Mouse (Mus musculus) megakaryocyte, embryonic 14.5 days (primary cell): Measurements from ENCODE around the gene Tmem151b. TPM values are rescaled to one million over a fixed set of nuclear protein-coding genes. Genes with fewer than 3 reads are reported as not detected.

Source experiments
- H3K27me3 ChIP-seq: replicated peaks from 2 replicates; pipeline ENCODE3; 2012; ENCODE audit warnings: inconsistent platforms
- H3K36me3 ChIP-seq: replicated peaks from 2 replicates; pipeline ENCODE3; 2012; ENCODE audit warnings: low read length, inconsistent platforms, mixed read lengths
- H3K4me1 ChIP-seq: 2 replicates; pipeline ENCODE4 v1.6.1; 2012; ENCODE audit warnings: inconsistent platforms
- H3K4me3 ChIP-seq: replicated peaks from 2 replicates; pipeline ENCODE3; 2012; ENCODE audit warnings: moderate library complexity, mild to moderate bottlenecking, inconsistent platforms
- H3K9me3 ChIP-seq: 2 replicates; pipeline ENCODE4 v1.6.1; 2012; ENCODE audit warnings: inconsistent platforms
- FLI1 ChIP-seq: IDR thresholded peaks from 2 replicates; pipeline ENCODE4 v1.6.1; 2012; ENCODE audit warnings: low read length, inconsistent platforms, mixed read lengths
- GATA1 ChIP-seq: IDR thresholded peaks from 3 replicates; pipeline ENCODE4 v1.6.1; 2012; ENCODE audit warnings: mixed read lengths, low read length, inconsistent platforms, borderline replicate concordance
- polyA plus RNA-seq: library from polyadenylated mRNA; stranded (reverse); fragments of >175 nt; gene quantifications from 2 replicates; pipeline ENCODE4 v1.2.3, GENCODE M21; 2012; ENCODE audit warnings: low replicate concordance; ENCODE audit not compliant: insufficient read depth

Tmem151b gene
- polyA plus RNA-seq, 1 experiment, result 0.93 TPM

GRCm38 (mm10) chr17:45565103-45565502 lies 15.6 kb upstream of the Tmem151b start:
- H3K4me3 ChIP-seq, result peak overlapping the region; percentile 99
- peaks cover 60% of the 10 kb centered on the region for H3K4me1 ChIP-seq
- H3K36me3 ChIP-seq, result peaks cover 78% of the 10 kb centered on the region
- H3K9me3 ChIP-seq, result no peaks in the 10 kb centered on the region
- no peak for TF ChIP-seq GATA1
- no peak for TF ChIP-seq FLI1
- peaks cover 5% of the 10 kb centered on the region for H3K27me3 ChIP-seq

GRCm38 (mm10) chr17:45564531-45565084 lies 15.1 kb upstream of the Tmem151b start:
- Histone ChIP-seq H3K9me3 (no peaks in the 10 kb centered on the region), H3K36me3 (peaks cover 78% of the 10 kb centered on the region), H3K27me3 (peaks cover 7% of the 10 kb centered on the region), H3K4me1 (peaks cover 57% of the 10 kb centered on the region), H3K4me3 (peak overlapping the region; percentile 99)
- TF ChIP-seq FLI1, result no peak
- TF ChIP-seq GATA1, result no peak

DNA sequence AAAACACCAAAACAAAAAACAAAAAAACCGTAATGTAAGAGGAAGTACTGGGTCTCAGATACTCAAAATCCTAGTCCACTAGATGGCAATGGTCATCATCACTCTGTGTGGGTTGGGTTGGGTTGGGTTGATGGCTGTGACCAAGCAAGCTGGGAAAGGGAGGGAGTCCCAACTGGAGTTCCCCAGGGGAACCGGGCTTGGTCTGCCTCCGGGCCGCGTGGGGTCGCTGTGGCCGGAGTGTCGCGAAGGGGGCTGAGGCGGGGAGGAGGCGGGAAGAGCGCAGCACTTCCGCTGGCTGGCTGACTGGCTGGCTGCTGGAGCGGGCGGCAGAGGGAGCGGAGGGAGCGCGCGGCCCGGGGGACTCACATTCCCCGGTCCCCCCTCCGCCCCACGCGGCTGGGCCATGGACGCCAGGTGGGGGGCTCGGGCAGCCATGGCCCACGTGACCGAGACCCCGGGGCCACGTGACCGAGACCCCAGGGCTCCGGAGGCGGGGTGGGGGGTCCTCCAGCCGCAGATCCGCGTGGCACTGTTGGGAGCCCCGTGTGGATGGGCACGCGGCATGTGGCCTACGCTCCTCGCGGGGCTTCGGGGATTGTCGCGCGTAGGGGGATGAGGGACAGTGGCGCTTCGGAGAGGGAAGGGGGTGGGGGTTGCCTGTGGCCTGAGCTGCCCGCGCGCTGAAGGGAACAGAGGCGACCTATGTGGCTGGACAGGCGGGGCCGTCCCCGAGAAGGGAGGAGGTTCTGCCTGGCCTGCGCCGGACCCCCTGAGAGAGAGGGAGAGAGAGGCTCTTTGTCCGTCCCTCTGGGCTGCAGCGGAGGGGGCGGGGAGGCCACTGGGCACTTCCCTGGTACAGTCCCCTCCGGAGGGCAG lies 14.4 kb upstream of the Tmem151b start, which contains the start of gene Slc35b2:
TSS of gene Slc35b2 (plus strand) at position 220 of the 876 bp plus-strand sequence.
- no peaks in the 10 kb centered on the region for H3K9me3 ChIP-seq
- H3K27me3 ChIP-seq, result peaks cover 11% of the 10 kb centered on the region
- no peak for TF ChIP-seq GATA1
- TF ChIP-seq FLI1, result 0 out of 2 replicates have a peak, but pooled peaks have one; percentile 26
- peak within 1 kb of the TSS; percentile 99 for H3K4me3 ChIP-seq
- peaks cover 76% of the 10 kb centered on the region for H3K36me3 ChIP-seq
- peaks cover 58% of the 10 kb centered on the region for H3K4me1 ChIP-seq

GRCm38 (mm10) chr17:45563216-45563615 lies 13.7 kb upstream of the Tmem151b start:
- H3K27me3 ChIP-seq, result peaks cover 15% of the 10 kb centered on the region
- no peak overlapping the region for H3K4me3 ChIP-seq
- H3K36me3 ChIP-seq, result peaks cover 76% of the 10 kb centered on the region
- H3K9me3 ChIP-seq, result no peaks in the 10 kb centered on the region
- H3K4me1 ChIP-seq, result peaks cover 61% of the 10 kb centered on the region
- TF ChIP-seq FLI1, result no peak
- no peak for TF ChIP-seq GATA1

DNA sequence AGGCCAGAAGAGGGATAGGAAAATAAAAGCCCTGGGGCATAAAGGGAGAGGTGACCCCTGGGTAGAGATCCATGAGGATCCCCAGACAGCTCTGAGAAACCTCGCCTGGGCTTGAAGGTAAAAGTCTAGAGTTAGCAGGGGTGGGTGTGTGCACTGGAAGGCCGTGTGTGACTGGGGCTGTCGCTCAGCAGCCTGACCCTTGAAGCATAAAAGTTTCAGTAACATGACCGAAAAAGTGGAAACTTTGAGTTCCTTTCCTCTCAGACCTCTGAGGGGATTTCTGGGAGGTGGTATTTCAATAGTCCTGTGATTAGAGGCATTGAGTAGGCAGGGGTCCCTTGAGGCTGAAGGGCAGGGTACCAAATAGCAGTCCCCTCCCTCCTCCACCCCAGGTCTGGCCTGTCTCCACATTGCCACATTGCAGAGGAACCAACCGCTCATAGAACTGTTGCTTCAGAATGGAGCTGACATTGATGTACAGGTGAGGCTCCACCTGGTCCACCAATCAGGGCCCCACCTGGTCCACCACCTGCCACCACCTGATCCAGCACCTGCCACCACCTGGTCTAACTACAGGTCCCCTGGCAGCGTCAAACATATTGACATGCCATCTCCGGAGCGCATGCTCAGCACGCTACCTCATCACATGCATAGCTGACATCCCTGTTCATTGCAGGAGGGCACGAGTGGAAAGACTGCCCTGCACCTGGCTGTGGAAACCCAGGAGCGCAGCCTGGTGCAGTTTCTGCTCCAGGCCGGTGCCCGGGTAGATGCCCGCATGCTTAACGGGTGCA lies 10.5 kb upstream of the Tmem151b start:
- H3K4me1 ChIP-seq, result peaks cover 62% of the 10 kb centered on the region
- H3K36me3 ChIP-seq, result peaks cover 48% of the 10 kb centered on the region
- TF ChIP-seq FLI1 (no peak), GATA1 (no peak)

GRCm38 (mm10) chr17:45557998-45558862 lies 8.8 kb upstream of the Tmem151b start:
- Histone ChIP-seq H3K4me3 (peak overlapping the region; percentile 96), H3K36me3 (peaks cover 46% of the 10 kb centered on the region), H3K4me1 (peaks cover 68% of the 10 kb centered on the region), H3K9me3 (no peaks in the 10 kb centered on the region), H3K27me3 (peaks cover 25% of the 10 kb centered on the region)
- no peak for TF ChIP-seq GATA1
- TF ChIP-seq FLI1, result no peak

More for the DNA sequence above, 10.5 kb upstream of the Tmem151b start:
- Histone ChIP-seq H3K9me3 (no peaks in the 10 kb centered on the region), H3K4me3 (no peak overlapping the region), H3K27me3 (peaks cover 25% of the 10 kb centered on the region)

DNA sequence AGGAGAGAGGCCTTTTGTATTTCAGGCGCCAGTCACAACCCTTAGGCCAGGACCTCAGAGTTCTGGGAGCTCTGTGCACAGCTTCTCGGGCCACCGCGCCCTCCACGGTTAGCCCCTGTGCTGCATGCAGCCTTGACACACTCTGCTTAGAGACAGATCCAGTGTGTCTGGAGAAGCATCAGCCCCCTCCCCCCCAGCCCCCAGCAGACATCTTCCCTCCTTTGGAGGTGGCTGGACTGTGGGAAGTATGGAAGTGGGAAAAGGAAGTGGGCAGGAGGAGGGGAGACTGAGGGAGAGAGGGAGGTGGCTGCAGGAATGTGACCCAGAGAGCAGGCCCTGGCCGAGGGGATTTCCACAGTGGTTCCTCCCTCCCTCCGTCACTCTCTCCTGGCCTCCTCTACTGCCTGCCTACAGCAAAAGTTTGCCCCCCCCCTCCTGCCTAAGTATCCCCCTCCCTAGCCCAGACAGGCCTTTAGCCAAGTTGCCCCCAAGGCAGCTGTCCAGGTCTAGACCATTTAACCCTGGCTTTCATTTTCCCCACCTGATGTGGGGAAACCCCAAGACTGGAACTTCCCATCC lies 7.9 kb upstream of the Tmem151b start:
- Histone ChIP-seq H3K27me3 (peaks cover 27% of the 10 kb centered on the region), H3K4me3 (peak overlapping the region; percentile 96), H3K9me3 (no peaks in the 10 kb centered on the region), H3K36me3 (peaks cover 40% of the 10 kb centered on the region), H3K4me1 (peaks cover 71% of the 10 kb centered on the region)
- TF ChIP-seq GATA1 (no peak), FLI1 (no peak)

DNA sequence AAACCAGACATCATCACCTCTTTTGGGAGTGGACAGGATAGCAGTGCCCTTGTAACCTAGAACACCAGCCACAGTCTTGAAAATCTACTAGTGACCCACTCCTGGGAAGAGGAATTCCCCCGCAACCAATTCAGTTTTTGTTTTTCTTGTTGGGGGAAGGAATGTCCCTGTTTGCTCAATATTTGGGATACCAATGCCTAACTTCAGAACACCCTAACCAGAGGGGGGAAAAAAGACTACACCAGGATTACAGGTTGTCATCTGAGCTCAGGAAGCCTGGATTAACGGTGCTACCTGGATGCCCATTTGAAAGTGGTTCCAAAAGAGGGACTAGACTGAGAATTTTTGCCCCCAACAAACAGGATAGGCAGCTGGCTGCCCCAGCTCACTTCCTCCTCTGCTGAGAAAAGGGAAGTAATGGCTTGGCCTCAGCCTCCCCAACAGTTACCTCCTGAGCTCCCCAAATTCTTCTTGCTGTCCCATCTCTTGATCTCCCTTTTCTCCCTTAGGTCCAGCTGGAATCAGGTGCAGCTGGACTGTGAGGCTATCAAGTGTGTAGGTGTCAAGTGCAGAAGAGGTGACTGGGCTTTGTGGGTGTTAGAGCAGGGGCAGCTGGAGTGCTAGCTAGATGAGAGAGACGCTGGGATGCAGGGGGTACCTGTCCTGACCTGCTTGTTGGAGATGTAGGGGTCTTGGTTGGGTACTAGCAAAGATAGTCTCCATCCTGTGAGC lies 7.2 kb upstream of the Tmem151b start:
- TF ChIP-seq FLI1 (no peak), GATA1 (no peak)

More for the DNA sequence above, 7.2 kb upstream of the Tmem151b start:
- Histone ChIP-seq H3K4me3 (peak overlapping the region; percentile 96), H3K27me3 (peaks cover 27% of the 10 kb centered on the region), H3K36me3 (peaks cover 33% of the 10 kb centered on the region), H3K4me1 (peaks cover 78% of the 10 kb centered on the region), H3K9me3 (no peaks in the 10 kb centered on the region)
